Mouse (Mus musculus) right cerebral cortex, postnatal 4 days (tissue): ENCODE results near the gene Col1a1.
"Not testable (repeated sequence)": the region's sequence is repeated elsewhere in the genome, so short reads cannot be mapped to it uniquely, and the experiment has no call there.

ENCODE experiments used
- DNase-seq: peaks from one replicate; pipeline ENCODE4 v3.0.0-alpha.2; 2022

Col1a1 gene

DNA sequence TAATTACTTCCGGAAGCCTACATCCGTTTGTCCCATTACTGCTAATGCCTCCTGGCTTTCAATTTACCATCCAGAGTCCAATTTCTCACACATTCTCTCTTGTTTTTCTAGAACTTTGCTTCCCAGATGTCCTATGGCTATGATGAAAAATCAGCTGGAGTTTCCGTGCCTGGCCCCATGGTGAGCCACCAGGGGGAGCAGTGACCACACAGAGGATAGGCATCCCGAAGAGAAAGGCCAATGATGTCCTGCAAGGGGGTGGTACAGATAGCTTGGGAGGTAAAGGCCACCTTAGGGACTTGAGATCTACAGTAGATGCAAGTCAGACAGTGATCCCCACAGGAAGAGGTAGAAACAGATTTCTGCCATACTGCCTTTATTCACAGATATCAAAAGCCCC, 3.3 kb downstream of the Col1a1 start:
- DNase-seq = peak; percentile 83

- DNase-seq = no peak
These were observed 5.1 kb downstream of the Col1a1 start for GRCm38 (mm10) chr11:94941121-94941520.

- DNase-seq = no peak
These were observed 5.8 kb downstream of the Col1a1 start for GRCm38 (mm10) chr11:94941776-94942175.

- DNase-seq = peak; percentile 36
These were observed 6.4 kb downstream of the Col1a1 start for GRCm38 (mm10) chr11:94942282-94943023.

DNA sequence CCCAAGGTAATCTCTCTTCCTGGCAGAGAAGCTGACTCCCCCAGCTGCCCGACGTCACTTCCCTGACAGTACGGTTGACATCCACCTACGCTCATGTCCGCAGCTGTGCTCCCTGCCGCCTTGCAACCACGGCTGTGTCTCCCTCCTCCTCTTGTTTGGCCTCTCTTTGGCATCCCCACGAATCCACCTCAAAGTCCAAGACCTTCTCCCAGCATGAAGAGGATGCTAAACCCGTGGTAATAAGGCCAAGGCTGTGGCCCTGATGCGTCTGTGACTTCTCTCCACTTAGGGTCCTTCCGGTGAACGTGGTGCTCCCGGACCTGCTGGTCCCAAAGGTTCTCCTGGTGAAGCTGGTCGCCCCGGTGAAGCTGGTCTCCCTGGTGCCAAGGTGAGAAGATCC, 7.0 kb downstream of the Col1a1 start:
- no peak for DNase-seq

- no peak for DNase-seq
These were observed 8.3 kb downstream of the Col1a1 start for GRCm38 (mm10) chr11:94944295-94944694.

GRCm38 (mm10) chr11:94945236-94945635, 9.2 kb downstream of the Col1a1 start:
- no peak for DNase-seq

GRCm38 (mm10) chr11:94952169-94952568, 16.1 kb downstream of the Col1a1 start:
- DNase-seq = no peak

DNA sequence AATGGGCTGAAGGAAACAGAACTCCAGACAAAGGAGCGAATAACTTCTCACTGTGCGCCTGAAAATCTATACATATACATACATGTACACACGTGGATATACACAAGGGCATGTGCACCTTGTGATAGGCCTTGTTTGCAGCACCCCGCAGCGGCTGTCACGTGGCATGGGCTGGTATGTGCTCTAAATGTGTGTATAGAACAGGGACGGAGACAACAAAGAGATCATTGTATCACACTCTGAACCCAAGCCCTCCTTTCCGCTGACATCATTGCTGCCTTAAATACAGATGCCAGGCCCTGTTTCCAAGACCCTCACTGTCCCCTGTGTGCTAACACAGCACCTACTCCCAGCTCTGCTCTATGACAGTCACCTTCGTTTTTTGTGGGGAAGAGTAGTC, 19.1 kb downstream of the Col1a1 start:
- DNase-seq = no peak

- no peak for DNase-seq
These were observed 21.7 kb downstream of the Col1a1 start for GRCm38 (mm10) chr11:94957693-94958064.

- DNase-seq = peak; percentile 49
These were observed 22.2 kb downstream of the Col1a1 start for GRCm38 (mm10) chr11:94958065-94958858.

DNA sequence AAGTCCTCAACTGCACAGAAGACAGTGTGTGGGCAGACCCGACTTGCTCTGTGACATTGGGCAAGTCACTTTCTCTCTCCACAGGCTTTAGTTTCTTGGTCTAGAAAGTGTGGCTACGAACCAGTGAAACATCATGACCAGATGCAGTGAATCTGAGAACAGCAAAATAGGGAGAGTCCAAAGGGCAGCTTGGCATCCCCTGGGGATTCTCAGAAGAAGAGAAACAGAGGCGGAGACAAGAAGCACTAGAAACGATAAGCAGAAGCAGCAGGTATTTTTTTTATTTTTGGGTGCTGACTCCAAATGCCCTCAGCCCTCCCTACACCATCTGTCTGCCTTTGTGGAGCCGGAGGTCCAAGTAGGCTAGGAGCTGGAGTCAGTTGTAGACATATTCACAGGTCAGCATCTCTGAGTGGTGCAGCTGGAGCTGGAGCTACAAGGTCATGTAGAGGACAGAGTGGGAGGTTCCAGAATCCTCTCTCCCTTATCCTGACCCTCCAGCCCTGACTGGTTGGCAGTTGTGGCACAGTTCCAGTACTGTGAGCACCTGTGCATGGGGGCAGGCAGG, 26.6 kb downstream of the Col1a1 start:
- DNase-seq = no peak

- DNase-seq = no peak
These were observed 31.4 kb downstream of the Col1a1 start, which contains the start of gene Hils1 for GRCm38 (mm10) chr11:94967419-94967818. Hils1 (plus strand) TSS chr11:94967593.

- DNase-seq = peak; percentile 47
These were observed 32.2 kb downstream of the Col1a1 start for GRCm38 (mm10) chr11:94968187-94968586.

DNA sequence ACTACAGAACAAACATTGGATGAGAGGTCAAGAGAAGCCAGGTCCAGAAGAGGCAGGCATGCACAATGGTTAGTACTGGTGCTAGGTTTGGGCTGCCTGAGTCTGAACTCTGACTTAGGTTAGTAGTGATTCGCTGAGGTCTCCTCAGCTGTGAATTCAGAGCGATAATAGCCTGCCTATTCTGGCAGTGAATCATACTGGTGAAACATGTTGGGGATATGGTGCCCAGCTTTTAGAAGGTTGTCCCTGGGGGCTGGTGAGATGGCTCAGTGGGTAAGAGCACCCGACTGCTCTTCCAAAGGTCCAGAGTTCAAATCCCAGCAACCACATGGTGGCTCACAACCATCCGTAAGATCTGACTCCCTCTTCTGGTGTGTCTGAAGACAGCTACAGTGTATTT, 33.7 kb downstream of the Col1a1 start:
- not testable (repeated sequence) for DNase-seq

DNA sequence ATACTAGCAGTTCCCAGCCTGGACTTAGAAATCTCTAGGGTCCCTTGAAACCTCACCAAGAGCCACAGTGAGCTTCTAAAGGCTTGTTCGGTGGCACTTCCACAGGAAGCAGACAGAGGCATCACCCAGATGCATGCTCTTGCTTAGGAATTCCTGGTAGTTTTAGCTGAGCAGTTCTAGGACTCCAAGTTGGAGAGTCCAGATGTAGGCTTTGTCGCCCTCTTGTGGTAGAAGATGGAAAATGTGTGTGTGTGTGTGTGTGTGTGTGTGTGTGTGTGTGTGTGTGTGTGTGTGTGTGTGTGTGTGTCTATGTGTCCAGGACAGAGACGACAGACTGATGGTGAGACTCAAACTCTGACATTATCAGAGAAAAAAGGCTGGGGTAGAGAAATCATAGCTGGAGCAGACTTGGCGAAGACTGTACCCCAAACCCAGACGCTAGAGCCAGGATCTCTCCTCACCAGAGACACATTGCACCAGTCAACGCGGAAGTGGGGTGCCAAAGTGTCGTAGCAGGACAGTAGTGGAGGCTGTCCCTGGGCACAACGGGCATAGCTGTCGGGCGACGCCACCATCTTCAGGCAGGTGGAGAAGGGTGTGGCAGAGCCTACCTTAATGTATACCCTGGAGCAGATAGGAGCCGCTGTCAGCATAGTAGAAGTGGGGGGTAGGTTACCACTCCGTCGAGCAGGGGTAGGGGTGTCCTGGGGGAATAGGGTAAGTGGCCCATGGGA, 34.4 kb downstream of the Col1a1 start:
- DNase-seq = peak; percentile 73

- no peak for DNase-seq
These were observed 36.0 kb downstream of the Col1a1 start for GRCm38 (mm10) chr11:94971895-94972615.

- DNase-seq = no peak
These were observed 36.9 kb downstream of the Col1a1 start for GRCm38 (mm10) chr11:94972887-94973286.

DNA sequence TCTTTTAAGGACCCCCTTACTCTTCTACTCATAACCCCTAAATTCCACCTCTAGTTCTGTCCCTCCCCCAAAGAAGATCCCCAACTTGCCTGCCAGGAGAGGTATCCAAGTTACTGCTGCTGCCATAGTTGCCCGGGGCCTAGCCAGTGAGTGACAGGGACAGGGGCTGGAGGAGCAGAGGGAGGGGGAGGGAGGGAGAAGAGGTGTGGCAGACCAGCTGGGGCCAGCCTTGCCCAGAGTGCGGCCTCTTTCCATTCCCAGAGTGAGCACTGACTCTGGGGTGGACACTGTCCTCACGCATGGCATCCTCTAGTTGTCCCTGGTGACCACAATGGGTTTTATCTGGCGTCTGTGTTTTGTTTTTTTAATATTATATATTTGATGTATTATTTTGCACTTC, 37.3 kb downstream of the Col1a1 start:
- no peak for DNase-seq

GRCm38 (mm10) chr11:94974951-94975350, 38.9 kb downstream of the Col1a1 start:
- no peak for DNase-seq

- DNase-seq = no peak
These were observed 40.2 kb downstream of the Col1a1 start, which contains the start of gene Sgca for GRCm38 (mm10) chr11:94976199-94976598. Sgca (minus strand) TSS chr11:94976327.

DNA sequence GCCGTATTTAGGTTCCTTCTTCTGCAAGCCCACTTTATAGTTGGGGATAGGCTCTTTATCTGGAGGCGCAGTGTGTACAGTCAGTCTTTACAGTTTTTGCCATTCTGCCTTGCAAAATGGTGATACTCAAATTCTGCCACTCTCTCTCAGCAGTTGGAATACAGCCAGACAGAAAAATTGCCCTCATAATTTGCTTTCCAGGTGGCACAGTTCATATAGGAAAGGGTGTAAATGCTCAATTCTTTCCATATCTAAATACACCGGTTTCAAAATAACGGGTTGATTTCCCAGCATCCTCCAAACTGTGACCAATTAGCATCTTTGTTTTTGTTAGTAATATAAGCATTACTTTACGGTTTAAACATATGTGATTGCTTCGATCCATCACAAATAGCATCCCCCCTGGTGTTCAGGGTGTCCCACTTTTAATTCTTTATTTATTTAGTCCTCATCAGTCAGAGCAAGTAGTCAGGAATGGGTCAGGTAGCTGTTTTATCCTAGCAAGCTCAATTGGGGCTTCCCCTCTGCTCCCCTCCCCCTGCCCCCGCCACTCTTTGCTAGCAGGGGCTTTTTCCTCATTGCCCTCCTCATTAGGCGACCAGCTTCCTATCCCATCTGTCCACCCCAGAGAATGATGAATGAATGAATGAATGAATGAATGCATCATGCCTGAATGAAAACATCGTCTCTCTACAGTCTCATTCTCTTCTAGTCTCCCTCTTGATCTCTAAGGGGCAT, 42.3 kb downstream of the Col1a1 start:
- no peak for DNase-seq
